Mouse (Mus musculus) frontal cortex, postnatal 25 days (tissue): ENCODE measurements around the gene Cux1.
"Not testable (repeated sequence)": the region's sequence is repeated elsewhere in the genome, so short reads cannot be mapped to it uniquely, and the experiment has no call there.

Source experiments
- DNase-seq, 2 experiments: peaks; one replicate each; pipeline ENCODE4 v3.0.0; 2022; ENCODE audit warnings: low spot score in 2 of 2

The Cux1 gene

DNA sequence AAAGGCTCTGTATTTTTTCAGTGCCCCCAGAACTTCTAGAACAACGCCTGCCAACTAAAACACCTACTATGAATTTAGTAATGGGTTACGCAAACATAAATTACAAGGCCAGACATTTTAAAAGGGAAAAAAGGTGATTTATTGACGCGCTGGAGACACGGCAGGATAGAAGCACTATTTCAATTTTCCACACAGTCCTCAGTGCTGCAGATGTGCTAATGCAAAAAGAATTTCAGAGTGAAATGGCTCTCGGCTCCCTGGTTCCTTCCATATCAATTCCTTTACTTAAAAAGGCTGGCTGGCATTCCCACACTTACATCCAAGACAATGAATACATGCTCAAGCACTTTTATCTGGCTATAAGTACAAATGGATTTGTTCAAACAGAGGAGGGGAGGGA lies 94.4 kb downstream of the Cux1 start:
- DNase-seq: no peak

DNA sequence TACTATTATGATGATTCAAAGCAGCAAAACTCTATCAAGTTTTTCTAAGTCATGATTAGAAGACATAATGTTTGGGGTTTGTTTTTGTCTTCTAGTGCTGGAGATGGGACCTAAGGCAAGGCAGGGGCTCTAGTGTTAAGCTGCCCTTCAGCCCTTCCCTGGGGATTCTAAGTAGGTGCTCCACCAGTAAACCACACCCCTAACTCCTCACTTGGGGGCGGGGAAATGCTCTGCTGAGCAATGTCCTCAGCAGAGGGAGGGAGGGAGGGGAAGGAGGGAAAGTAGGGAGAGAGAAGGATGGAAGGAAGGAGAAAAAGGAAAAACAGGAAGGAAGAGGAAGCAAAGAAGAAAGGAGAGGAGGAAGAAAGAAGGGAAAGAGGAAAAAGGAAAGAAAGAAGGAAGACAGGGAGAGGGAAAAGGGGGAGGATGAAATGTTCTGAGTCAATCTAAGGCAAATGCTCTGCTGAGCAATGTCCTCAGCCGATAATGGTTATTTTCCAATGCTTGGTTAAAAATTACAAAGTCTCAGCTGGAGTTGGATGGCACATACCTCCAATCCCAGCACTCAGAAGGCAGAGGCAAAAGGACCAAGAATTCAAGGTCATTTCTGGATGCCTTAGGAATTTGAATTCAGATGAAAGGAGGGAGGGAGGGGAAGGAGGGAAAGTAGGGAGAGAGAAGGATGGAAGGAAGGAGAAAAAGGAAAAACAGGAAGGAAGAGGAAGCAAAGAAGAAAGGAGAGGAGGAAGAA lies 96.1 kb downstream of the Cux1 start:
- DNase-seq: not testable (repeated sequence)

DNA sequence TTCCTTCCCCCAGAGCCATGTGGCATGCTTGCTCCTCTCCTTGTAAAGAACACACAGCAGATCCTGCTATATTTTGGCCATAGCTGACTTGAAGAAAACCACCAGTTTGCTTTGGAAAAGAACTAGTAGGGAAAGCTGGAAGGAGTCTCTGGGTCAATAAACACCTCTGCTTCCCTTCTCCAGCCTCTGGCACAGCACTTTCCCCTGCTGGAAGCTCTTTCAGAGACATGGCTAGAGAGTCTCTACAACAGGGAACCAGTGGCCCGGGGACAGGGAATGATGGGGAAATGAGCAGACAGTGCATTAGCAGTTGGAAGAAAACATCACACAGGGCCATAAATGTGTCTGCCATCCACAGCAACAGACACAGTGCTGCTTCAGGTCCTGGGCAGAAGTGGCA lies 98.0 kb downstream of the Cux1 start:
- no peak for DNase-seq

DNA sequence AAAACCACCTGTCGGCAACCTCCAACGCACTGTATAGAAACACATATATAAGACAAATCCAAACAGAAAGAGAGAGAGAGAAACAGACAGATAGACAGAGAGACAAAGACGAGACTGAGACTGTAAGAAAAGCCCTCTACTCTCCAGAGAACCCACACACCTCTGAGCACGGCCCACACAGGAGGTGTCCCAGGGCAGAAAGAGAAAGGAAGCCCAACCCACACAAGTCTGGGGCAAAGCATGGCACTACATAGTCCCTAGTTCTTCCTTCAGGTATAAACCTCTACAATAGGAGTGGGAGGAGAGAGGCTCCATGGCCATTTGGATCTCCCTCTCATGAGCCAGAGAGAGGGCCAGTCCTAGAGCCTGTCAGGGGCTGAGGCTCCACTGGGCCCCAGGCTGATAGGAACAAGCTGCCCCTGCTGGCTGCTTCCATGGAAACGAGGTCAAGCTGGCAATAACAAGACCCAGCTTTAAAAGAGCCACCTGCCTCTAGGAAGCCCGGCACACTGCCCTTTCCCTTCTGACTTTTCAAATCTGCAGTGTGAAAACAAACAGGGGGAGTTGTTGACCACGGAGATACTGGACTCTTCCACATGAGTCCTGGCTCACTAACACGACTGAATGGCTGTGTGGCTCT lies 99.8 kb downstream of the Cux1 start:
- DNase-seq: no peak

DNA sequence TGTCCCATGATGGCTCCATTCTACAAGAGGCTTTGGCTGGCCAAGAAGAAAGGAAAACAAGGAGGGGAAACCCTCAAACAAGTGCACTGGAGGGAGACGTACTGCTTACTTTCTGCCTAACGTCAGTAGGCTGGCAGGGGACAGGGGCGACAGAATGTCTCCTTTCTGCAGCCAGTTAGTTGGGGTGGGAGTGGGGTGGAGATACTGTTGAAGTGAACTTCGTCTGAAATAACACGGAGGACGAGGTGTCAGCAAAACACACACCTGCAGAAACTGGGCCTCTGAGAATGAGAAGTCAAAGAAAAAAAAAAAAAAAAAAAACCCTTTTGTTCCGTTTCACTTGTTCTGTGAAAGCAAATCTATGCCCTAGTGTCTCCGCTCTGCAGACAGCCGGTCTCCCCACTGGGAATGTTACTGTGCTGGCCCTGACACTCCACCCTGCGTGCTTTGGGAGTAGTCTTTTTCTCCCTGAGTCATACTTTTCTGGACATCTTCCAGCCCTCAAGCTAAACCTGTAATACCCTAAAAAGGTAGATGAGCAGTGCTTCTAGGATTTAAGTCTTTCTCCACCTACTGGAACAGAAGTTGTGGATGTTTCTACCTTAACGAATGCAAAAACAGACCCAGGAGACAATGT lies 101.4 kb downstream of the Cux1 start:
- DNase-seq: no peak

DNA sequence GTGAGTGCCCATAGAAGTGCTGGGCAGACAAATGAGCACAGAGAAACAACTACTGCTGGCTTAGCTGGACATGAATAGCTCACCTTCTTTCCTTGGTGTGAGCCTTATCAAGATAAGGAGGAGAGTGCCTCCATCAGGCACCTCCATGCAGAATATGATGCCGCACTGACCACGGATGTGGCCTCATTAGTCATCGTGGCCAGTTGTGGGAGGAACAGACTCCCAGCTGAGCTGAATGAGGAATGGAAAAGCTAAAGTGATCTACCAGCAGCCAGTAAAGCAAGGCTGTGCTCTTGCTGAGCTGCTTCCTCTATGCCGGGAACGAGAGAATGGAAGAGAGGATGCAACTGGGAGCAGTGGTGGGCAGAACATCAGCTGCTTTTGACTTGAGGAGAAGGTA lies 101.9 kb downstream of the Cux1 start:
- DNase-seq: no peak

DNA sequence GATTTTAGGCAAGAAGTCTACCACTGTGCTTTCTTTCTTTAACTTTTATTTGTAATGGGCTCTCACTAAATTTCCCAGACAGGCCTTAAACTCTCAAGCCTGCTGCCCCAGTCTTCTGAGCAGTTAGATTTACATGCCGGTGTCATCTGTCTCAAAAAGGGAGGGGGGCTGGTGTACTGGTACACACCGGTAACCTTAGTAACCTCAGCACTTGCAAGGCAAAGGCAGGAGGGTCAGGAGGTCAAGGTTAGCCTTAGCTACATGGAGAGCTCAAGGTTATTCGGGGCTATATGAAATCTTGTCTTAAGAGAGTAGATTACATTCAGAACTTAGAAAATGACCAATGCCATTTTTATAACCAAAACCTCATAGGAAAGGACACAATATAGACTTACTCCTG lies 102.4 kb downstream of the Cux1 start:
- DNase-seq: no peak

DNA sequence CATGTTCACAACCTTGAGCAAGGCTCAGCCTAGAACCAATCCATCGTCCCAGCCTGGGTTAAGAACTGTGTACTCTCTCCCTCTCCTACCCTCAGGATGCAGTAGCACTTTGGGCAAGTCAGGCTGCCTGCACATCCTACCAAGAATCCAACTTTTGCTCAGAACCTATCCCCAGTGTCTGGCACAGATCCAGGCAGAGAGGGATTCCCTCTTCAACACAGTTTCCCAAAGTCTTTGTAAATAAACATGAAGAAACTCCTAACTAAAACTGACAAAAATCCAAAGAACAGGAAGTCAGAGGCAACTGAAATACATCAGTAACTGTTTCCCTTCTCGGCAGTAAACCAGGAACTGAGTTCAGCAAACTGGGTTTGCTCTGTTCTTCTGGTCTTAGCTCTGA lies 103.2 kb downstream of the Cux1 start:
- DNase-seq: no peak

DNA sequence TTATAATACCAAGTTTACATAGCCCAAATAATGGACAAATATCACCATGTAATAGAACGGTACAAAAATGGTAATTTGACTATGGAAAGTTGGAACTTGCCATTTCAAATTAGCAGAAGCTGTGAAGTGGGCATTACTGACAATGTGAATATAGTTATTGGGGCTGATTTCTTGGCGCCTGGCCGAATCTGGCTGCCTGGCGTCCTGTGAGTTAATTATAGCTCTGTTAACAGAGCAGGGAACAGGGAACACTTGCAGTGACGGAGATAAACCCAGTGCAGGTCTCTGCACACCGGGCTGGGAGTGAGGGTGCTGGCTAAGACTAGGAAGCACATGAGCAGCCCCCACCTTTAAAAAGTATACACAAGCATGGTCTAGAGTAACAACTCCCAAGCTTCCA lies 104.7 kb downstream of the Cux1 start:
- DNase-seq: no peak

DNA sequence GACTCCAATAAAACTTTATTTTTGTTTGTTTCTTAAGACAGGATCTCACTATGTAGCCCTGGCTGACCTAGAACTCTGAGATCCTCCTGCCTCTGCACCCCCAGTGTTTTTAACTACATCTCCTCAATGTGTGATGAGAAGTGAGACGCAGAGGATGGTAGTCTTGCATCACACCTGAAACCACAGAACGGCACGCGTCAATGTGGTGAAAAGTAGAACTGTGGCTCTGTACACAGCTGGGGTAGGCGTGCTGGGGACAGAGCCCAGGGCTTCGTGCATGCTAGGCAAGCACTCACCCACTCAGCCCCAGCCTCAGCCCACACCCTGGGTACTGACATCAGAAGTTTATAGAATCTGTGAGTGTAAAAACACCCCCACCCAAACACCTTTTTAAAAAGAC lies 107.4 kb downstream of the Cux1 start:
- no peak for DNase-seq

DNA sequence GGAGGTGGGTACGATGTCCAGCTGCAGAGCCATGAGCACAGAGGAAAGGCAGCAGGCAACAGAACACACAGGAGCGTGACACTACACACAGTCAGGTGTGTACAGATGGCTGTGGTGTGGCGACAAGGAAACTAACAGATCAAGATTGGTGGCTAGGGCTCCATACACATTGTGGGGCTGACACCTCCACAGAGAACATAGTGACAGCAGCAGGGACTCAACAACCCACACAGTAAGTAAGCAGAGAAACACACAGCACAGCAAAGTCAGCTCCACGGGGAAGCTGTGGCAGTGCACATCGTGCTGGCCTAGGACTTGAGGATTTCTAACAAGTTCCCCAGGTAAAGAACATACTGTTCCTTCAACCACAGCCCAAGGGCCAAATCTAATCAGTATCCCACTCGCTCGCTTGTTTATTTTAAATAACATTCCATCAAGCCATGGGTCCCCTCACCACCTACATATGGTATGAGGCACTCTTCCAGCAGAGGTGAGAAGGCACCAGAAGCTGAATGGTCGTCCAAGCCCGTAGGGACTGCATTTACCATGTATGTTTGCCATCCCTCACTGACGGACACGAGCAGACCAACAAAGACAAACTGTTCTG lies 108.3 kb downstream of the Cux1 start:
- no peak for DNase-seq

DNA sequence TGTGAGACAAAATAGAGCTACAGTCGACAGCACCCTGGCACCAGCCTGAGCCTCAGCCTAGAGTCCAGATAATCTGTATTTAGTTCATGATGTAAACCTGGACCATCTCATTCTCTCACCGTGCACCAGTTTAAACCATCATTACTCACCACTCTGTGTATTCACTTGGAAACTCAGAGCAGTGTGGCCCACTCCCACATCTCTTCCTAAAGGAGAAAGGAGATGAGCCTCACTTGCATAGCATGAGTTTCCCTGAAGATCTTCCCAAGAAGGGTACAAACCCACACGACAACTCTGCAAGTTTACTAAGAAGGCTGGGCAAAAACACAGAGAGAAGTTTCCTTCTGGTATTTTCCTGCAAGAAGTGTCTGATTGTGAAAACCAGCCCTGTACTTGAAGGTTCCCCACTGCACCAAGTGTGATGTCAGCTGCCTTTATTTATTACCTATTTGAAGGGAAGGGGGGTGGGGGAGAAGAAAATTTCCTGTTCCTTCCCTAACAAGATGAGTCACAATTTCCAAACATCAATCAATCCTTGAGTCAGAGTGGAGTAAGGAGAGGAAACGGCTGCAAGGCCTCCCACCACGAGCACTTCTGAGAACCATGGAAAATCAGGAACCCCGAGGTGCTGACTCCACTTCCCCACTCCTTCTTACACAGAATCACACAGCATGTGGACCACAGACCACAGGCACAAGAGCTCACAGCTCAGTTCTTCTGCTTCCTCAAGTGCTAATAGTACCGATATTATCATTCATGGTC lies 109.0 kb downstream of the Cux1 start:
- no peak for DNase-seq

DNA sequence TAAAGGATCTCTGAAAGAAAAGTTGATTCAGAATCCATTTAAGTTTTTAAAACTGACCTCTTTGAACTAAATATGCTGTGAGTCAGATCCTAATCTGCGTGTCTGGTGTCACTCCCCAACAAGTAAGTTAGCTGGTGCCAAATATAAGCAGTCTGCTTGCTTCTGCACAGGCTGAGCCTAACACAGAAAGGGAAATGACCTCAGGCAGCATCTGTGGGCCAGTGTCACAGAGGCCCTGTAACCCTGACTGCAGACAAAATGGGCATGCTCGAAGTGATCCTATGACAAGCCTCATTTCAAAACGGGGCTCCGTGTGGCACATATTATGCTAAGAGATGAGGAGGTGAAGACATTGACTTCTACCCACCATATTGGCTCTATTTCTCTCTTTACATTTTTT lies 110.9 kb downstream of the Cux1 start:
- DNase-seq: no peak

DNA sequence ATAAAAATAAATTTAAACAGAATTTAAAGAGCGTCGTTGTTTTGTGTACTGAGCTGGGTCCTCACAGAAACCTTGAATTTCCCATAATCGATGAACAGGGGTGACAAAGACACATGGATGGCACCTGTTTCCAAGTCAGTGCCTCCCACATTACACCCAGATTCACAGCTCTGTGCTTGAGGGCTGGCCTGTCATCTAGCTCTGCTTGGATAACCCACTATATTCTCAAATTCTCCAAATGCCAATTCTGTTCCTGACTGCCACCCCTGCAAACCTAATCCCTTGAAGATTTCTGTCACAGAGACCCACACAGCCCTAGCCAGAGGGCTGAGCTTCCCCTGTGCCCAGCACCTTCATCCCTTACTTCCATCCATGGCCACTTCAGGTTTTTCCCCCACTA lies 114.6 kb downstream of the Cux1 start:
- DNase-seq: no peak

DNA sequence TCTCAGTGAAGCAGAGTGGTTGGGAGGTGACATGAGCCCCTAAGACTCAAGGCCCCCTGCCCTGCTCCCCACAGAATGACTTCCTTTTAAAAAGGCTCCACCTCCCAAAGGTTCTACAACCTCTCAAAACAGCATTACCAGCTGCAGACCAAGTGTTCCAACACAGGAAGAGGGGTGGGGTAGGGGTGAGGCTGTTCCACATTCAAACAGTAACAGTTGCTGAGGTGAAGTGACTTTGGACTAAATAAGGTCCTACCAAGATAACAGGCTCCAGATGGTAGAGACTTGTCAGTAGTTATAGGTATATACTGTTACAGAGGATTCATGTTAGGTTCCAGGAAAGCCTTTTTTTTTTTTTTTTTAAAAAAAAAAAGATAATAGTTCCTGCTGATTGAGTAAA lies 117.5 kb downstream of the Cux1 start:
- no peak for DNase-seq

DNA sequence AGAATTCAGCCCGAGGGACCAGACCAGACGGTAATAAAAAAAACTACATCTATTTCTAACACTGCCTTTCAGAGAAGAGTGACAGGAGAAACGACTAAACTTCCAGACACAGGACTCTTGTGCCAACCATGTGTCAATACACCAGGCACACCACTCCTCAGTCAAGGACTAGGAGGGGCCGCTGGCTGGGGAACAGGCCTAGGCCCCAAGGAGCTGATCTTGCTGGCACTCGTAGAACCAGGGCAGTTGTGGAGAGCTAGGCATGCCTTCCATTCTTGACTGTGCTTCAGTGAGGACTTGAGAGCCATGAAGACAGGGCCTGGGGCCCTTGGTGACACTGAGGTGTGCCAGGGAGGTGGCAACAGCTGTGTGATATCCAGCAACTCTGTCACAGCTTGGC lies 121.3 kb downstream of the Cux1 start:
- no peak for DNase-seq

DNA sequence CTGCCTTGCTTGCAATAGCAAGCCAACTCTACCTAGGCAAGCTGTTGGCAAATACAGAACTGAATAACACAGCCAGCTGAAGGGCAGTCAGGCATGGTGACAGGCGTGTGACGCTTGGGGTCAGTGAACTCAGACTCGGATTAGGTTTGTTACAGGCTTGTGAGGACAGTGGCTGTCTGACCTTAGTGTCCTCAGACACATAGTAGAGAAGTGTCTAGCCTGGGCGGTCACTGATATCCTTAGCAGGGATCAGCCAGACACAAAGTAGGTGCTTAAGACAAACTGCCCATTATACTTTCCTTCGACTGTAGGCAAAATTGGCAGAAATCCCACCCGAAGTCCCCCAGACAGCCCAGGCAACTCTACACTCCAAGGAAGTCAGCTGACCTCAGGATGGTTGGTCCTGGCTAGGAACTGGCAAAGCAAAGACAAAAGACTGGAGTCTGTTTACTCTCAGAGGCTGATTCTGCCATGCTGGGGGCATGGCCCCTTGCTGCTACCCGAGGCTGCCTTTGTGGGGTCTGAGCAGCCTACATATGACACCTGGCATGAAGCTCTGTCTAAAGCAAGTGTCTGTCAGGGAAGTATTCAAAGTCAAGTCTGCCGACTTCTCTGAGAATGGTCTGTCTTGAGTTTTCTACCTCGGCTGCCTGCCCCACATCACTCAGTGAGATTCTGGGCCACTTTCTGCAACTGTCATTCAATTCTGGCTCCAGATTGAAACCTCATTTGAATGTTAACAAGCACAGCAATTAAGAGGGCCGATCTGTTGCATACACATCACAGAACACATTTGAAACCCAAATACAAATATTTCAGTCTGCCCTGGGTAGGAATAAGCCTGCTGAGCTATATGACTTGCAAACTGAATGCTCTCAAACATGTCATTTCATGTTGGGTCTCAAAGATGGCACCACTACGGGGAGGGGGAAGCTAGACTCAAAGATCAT lies 124.8 kb downstream of the Cux1 start:
- no peak for DNase-seq

DNA sequence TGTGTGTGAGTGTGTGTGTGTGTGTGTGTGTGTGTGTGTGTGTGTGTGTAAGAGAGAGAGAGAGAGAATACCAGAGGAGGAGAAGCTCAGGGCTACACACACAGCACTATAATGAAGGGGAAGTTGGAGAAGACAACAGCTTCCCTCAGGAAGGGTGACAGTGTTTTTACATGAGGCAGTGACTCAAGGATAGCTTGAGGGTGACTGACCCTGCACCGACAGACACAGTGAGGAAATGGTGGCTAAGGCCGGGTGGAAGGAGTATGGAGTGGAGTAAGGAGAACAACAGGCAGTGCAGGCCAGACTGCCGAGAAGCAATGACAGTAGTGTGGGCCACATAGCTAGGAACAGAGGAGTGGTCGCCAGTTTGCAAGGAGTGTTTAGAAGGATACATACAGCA lies 137.6 kb downstream of the Cux1 start:
- no peak for DNase-seq

DNA sequence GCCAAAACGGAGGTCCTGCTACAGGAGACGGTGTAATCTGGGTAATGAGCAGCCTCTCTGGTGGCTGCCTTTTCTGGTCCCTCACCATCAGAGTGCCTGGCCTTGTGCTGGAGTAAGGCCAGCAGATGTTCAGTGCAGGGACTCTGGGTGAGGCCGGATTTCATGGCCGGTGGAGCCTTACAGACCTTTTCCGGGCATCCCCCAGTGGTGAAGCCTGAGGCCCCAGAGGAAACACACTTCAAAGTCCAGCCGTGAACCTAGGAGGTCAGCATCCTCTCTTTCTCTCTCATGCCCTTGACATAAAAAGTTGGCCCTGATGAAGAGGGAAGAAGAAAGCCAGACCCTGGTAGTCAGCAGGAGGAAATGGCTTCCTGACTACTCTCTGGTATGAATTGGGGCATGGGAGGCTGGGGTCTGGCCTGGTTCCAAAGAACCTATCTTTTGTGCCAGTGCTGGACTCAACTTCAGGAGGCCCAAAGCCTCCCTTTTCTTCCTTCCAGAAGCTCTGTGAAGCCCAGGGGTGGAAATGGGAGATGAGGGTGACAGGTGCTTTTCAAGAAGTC lies 138.7 kb downstream of the Cux1 start:
- no peak for DNase-seq

DNA sequence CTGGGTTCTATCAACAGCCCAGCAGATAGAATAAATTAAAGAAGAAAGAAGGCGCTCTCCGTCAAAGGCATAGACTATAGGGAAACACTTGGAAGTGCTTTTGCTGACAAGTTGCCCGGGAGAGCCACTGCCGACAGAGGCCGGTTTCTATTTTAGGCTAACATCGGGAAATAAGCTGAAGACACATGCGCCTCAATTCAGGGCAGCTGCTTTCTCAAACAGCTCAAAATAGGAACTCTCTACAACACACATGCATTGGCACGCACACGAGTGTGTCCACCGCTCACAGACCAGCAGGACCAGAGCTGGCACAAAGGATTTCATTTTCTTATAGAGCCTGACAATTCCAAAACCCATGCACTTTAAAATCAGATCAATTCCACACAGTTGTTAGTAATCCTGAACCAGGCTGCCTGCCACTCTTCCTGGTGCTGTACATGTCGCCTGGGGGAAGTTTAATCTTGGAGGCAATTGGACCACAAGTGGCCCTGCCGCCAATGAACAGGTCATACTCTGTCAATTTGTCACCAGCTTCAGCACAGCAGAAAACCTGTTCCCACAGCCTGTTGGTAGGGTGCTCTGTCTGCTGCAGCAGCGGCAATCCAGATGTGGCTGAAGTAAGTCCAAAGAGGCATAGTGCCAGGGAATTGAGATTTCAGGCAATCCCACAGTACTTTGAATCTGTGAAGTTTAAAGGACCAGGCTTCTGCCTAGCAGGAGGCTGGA lies 139.4 kb downstream of the Cux1 start:
- no peak for DNase-seq
